Mouse (Mus musculus): ENCODE measurements around the gene Ifit1bl1. TPM values are rescaled to one million over a fixed set of nuclear protein-coding genes. Genes with fewer than 3 reads are reported as not detected.

Ifit1bl1 gene
- 17.1 TPM for polyA plus RNA-seq (2017; shearing (Covaris generic))

GRCm38 (mm10) chr19:34601888-34602287 is at the start of gene Ifit1bl1:
Gene Ifit1bl1, minus strand, starts transcription at chr19:34601956.

GRCm38 (mm10) chr19:34640623-34641022 is 38.9 kb upstream of the Ifit1bl1 start, which contains the start of the genes Ifit1bl2 and Ifit1:
Gene Ifit1bl2, minus strand, starts transcription at chr19:34640743.
Gene Ifit1, plus strand, starts transcription at chr19:34640871.

DNA sequence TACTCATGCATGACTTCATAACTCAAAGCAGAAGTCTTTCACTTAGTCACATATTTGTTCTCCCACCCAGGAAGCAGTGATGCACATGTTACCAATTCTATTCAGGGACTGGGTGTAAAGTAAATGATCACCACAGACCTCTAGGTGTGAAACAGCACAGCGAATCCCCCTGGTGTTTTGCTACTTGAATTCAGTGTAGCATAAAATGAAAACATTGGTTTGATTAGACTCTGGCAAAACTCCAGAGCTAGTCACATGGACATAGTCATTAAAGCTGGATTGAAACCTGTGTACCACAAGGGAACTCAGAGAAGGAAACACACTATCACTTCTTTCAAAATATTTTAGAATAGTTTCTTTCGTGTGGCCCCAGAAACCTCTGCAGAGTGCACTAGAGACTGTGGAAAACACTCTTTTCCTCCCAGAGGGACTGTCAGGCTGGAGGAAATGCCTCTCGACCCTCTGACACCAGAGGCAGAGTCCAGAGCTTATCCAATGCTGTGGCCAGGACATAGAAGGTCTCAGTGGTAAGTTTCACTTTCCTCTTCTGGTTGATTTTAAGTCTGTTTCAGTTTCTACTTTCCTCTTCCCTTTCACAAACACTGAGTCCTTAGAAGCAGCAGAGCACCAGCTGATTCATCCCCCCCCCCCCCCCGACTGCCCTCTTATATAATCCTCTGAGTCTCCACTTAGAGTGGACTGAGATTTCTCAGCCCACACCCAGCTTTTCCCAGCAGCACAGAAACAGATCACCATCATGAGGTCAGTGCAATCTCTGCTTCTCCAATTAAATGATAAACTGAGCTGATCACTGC is 5.7 kb upstream of the Ifit1bl1 start, which contains the start of gene Ifit3b:
Gene Ifit3b, plus strand, starts transcription at position 734 of the 815 bp plus-strand sequence.

DNA sequence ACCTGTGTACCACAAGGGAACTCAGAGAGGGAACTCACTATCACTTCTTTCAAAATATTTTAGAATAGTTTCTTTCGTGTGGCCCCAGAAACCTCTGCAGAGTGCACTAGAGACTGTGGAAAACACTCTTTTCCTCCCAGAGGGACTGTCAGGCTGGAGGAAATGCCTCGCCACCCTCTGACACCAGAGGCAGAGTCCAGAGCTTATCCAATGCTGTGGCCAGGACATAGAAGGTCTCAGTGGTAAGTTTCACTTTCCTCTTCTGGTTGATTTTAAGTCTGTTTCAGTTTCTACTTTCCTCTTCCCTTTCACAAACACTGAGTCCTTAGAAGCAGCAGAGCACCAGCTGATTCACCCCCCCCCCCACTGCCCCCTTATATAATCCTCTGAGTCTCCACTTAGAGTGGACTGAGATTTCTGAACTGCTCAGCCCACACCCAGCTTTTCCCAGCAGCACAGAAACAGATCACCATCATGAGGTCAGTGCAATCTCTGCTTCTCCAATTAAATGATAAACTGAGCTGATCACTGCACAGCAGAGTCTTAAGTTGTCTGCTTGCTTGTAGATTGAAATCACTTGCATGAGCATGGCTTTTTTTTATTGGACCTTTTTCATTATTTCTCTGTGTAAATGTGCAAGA is 18.5 kb downstream of the Ifit1bl1 start, which contains the start of gene Ifit3:
Gene Ifit3, plus strand, starts transcription at position 406 of the 641 bp plus-strand sequence.

DNA sequence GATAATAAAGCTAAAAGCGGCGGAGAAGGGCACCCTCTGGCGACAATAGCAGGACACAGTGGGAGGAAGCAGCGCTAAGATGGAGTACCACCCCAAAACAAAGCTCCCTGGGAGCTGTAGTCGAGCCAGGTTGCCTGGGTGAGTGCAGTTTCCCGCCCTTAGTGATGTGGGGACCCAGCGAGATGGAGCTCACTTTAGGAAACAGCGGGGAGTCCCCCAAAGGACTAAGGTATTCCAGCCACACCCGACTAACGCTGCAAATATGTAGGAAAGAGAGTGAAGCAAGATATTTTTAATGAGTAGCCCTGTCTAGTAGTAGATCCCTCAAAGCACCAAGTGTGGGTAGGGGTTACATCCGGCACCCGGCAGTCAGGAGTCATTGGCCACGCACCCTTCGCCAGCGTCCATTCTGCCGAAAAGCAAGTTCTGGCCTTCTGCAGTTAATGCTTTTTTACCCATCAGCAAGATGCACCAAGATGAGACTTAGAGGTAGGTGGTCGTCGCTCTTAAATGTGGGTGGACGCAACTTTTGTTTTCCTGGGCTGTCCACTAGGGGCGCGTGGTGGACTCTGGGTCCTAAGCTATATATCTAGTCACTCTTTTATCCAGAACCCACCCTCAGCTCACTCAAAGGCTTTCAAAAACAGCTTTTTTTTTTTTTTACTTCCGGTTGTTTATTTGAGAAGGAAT is 51.1 kb downstream of the Ifit1bl1 start, which contains the start of gene Ifit2:
Gene Ifit2, plus strand, starts transcription at position 161 of the 690 bp plus-strand sequence.

Other genes with a start within 250 kb of the Ifit1bl1 start
- 0.55 TPM for gene Ch25h, start 126.8 kb downstream of the Ifit1bl1 start, polyA plus RNA-seq (2017; shearing (Covaris generic))
- 59.1 TPM for gene Lipa, start 74.5 kb downstream of the Ifit1bl1 start, polyA plus RNA-seq (2017; shearing (Covaris generic))
- 10.3 TPM for gene Ifit2, start 51.3 kb downstream of the Ifit1bl1 start, polyA plus RNA-seq (2017; shearing (Covaris generic))
- gene Ifit3, start 18.4 kb downstream of the Ifit1bl1 start, polyA plus RNA-seq (2017; shearing (Covaris generic)), result 5.4 TPM
- gene Ifit3b, start 6.0 kb upstream of the Ifit1bl1 start, polyA plus RNA-seq (2017; shearing (Covaris generic)), result 0.54 TPM
- not detected for gene Ifit1bl2, start 38.8 kb upstream of the Ifit1bl1 start, polyA plus RNA-seq (2017; shearing (Covaris generic))
- 6.7 TPM for gene Ifit1, start 38.9 kb upstream of the Ifit1bl1 start, polyA plus RNA-seq (2017; shearing (Covaris generic))
- not detected for gene Slc16a12, start 145.3 kb upstream of the Ifit1bl1 start, polyA plus RNA-seq (2017; shearing (Covaris generic))